23 mouse cellular contexts compared by ENCODE assay signal in the genomic region with DNA sequence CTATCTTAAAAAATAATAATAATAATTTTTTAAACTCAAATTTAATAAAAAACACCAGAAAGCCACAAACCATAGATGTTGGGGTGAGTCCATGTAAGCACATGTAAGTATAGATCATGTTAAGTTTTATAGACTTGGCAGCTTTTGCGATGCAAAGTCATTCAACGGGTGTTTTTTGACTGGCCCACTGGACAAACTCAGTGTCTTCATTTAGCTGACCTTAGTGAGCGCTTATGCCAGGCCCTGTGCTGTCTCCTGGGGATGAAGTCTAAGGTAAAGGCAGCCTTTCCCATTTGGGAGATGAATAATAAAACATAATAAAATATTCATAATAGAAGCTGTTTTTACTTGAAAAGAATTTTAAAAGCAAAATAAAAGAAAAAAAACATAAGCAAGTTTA. TPM values are rescaled to one million over a fixed set of nuclear protein-coding genes. Genes with fewer than 3 reads are reported as not detected.
DNase-seq lines count a peak whose midpoint lies in the region; ATAC-seq and TF ChIP-seq lines count a peak whose summit lies in the region.
"Had no signal": no experiment of that assay in that cellular context is flagged by ENCODE, and none has a peak within 500 bp of the region (broad histone marks: within the 10 kb centered on the region; RNA-seq: fewer than 3 reads in every experiment).

No protein-coding gene starts in this region.

- WGBS in forebrain, embryonic 13.5 days, result 91% methylated on average over 3 of the region's 3 CpGs
- 93% methylated on average over 3 of the region's 3 CpGs for WGBS in forebrain, embryonic 15.5 days
- WGBS in heart, embryonic 12.5 days, result 84% methylated on average over 3 of the region's 3 CpGs
- 78% methylated on average over 3 of the region's 3 CpGs for WGBS in heart, postnatal 0 days

- no peak for TF ChIP-seq CTCF in layer of hippocampus, adult 2 months (conservative IDR thresholded peaks at IDR 0.05)
- TF ChIP-seq CTCF in heart, postnatal 0 days (IDR thresholded peaks at IDR 0.05; ENCODE audit: low read depth), result no peak

- no peaks in the 10 kb centered on the region for H3K36me3 ChIP-seq in forebrain, embryonic 13.5 days (ENCODE audit: poor library complexity, severe bottlenecking)
- H3K36me3 ChIP-seq in forebrain, embryonic 15.5 days, result no peaks in the 10 kb centered on the region
- H3K36me3 ChIP-seq in heart, embryonic 12.5 days, result 0 out of 2 replicates have a peak, but pooled peaks cover 4% of the 10 kb centered on the region
- no peaks in the 10 kb centered on the region for H3K36me3 ChIP-seq in heart, postnatal 0 days (replicated peaks; ENCODE audit: control insufficient read depth, insufficient read depth, low read length)
- H3K36me3 ChIP-seq: embryonic facial prominence, embryonic 12.5 days; liver, embryonic 15.5 days had no signal

- H3K4me1 ChIP-seq in forebrain, embryonic 13.5 days, result peaks cover 14% of the 10 kb centered on the region
- H3K4me1 ChIP-seq in forebrain, embryonic 15.5 days, result peaks cover 9% of the 10 kb centered on the region
- peaks cover 14% of the 10 kb centered on the region for H3K4me1 ChIP-seq in heart, embryonic 12.5 days (replicated peaks)
- H3K4me1 ChIP-seq in heart, postnatal 0 days (ENCODE audit: control insufficient read depth, insufficient read depth), result peaks cover 14% of the 10 kb centered on the region; the same call in 1 of the 2 replicates
- H3K4me1 ChIP-seq: embryonic facial prominence, embryonic 12.5 days; intestine, embryonic 15.5 days; limb, embryonic 12.5 days; liver, embryonic 15.5 days had no signal

- H3K9ac ChIP-seq in forebrain, embryonic 13.5 days, result no peak overlapping the region
- no peak overlapping the region for H3K9ac ChIP-seq in forebrain, embryonic 15.5 days (replicated peaks)
- no peak overlapping the region for H3K9ac ChIP-seq in heart, embryonic 12.5 days
- H3K9ac ChIP-seq in heart, postnatal 0 days (replicated peaks; ENCODE audit: low read depth, low read length), result no peak overlapping the region
- H3K9ac ChIP-seq: embryonic facial prominence, embryonic 12.5 days; intestine, embryonic 15.5 days; limb, embryonic 12.5 days; liver, embryonic 15.5 days; lung, embryonic 14.5 days had no signal

- H3K4me2 ChIP-seq in forebrain, embryonic 13.5 days, result no peak overlapping the region
- no peak overlapping the region for H3K4me2 ChIP-seq in forebrain, embryonic 15.5 days (replicated peaks)
- H3K4me2 ChIP-seq in heart, embryonic 12.5 days, result no peak overlapping the region
- no peak overlapping the region for H3K4me2 ChIP-seq in heart, postnatal 0 days (ENCODE audit: low read depth, low read length)
- H3K4me2 ChIP-seq: embryonic facial prominence, embryonic 12.5 days; intestine, embryonic 15.5 days; limb, embryonic 12.5 days; liver, embryonic 15.5 days; lung, embryonic 14.5 days had no signal

- no peak for ATAC-seq in forebrain, embryonic 13.5 days
- ATAC-seq in forebrain, embryonic 15.5 days (replicated peaks), result no peak
- no peak for ATAC-seq in heart, embryonic 12.5 days (ENCODE audit: insufficient number of reproducible peaks, low FRiP score)
- no peak for ATAC-seq in heart, postnatal 0 days (ENCODE audit: insufficient read depth, low read depth)

- no peak for DNase-seq in heart, postnatal 4 days
- DNase-seq in layer of hippocampus, adult 2 months (ENCODE audit: low spot score in 2 of 2), result no peak
- DNase-seq in layer of hippocampus, postnatal 36 days, result no peak
- no peak for DNase-seq in heart, postnatal 0 days (ENCODE audit: low spot score)
- no peak for DNase-seq in ovary, postnatal 10 days (ENCODE audit: low spot score)
- DNase-seq: adrenal gland, postnatal 25 days; B cell, adult 2 months; gastrocnemius, postnatal 25 days; kidney, adult 8-10 months; kidney, postnatal 4 days; lung, postnatal 14 days; right cerebral cortex, adult 18-20 months; spleen, adult 18-20 months; thymus, postnatal 14 days had no signal

- no peak overlapping the region for H3K4me3 ChIP-seq in forebrain, embryonic 13.5 days
- no peak overlapping the region for H3K4me3 ChIP-seq in forebrain, embryonic 15.5 days
- H3K4me3 ChIP-seq in heart, embryonic 12.5 days, result no peak overlapping the region
- H3K4me3 ChIP-seq in layer of hippocampus, adult 2 months, result no peak overlapping the region
- H3K4me3 ChIP-seq in heart, postnatal 0 days (ENCODE audit: low read depth, low read length), result no peak overlapping the region
- H3K4me3 ChIP-seq: embryonic facial prominence, embryonic 12.5 days; intestine, embryonic 15.5 days; limb, embryonic 12.5 days; liver, embryonic 15.5 days had no signal

- H3K9me3 ChIP-seq in forebrain, embryonic 13.5 days (replicated peaks), result no peaks in the 10 kb centered on the region
- no peaks in the 10 kb centered on the region for H3K9me3 ChIP-seq in forebrain, embryonic 15.5 days
- H3K9me3 ChIP-seq in heart, embryonic 12.5 days (replicated peaks), result no peaks in the 10 kb centered on the region
- no peaks in the 10 kb centered on the region for H3K9me3 ChIP-seq in heart, postnatal 0 days (replicated peaks; ENCODE audit: control insufficient read depth, low read length)
- H3K9me3 ChIP-seq: embryonic facial prominence, embryonic 12.5 days; intestine, embryonic 15.5 days; limb, embryonic 12.5 days; liver, embryonic 15.5 days had no signal

- H3K27me3 ChIP-seq in forebrain, embryonic 13.5 days, result no peaks in the 10 kb centered on the region
- H3K27me3 ChIP-seq in forebrain, embryonic 15.5 days, result no peaks in the 10 kb centered on the region
- no peaks in the 10 kb centered on the region for H3K27me3 ChIP-seq in heart, embryonic 12.5 days (replicated peaks)
- no peaks in the 10 kb centered on the region for H3K27me3 ChIP-seq in heart, postnatal 0 days (ENCODE audit: control insufficient read depth, insufficient read depth, low read length)
- H3K27me3 ChIP-seq: embryonic facial prominence, embryonic 12.5 days; intestine, embryonic 15.5 days; limb, embryonic 12.5 days; liver, embryonic 15.5 days had no signal

- no peak for TF ChIP-seq EP300 in heart, postnatal 0 days (IDR thresholded peaks at IDR 0.05; ENCODE audit: low read depth)

- H3K27ac ChIP-seq in forebrain, embryonic 13.5 days, result peak overlapping the region; percentile 55; the same call in 1 of the 2 replicates
- H3K27ac ChIP-seq in forebrain, embryonic 15.5 days (replicated peaks), result no peak overlapping the region
- peak overlapping the region; percentile 20 for H3K27ac ChIP-seq in heart, embryonic 12.5 days (ENCODE audit: poor library complexity, severe bottlenecking)
- peak overlapping the region; percentile 78 for H3K27ac ChIP-seq in layer of hippocampus, adult 2 months
- 0 out of 2 replicates have a peak overlapping the region, but pooled peaks have one; percentile 59 for H3K27ac ChIP-seq in heart, postnatal 0 days (ENCODE audit: low read depth)
- H3K27ac ChIP-seq: embryonic facial prominence, embryonic 12.5 days; intestine, embryonic 15.5 days; kidney, postnatal 0 days; limb, embryonic 12.5 days; liver, embryonic 15.5 days had no signal

RNA-seq across cellular contexts. Expression of gene Shld1, which starts 28.2 kb away (rescaled TPM):
- 21.7 and 23.6 TPM in 2 replicates for polyA plus RNA-seq in forebrain, embryonic 13.5 days (2015; fragmentation: Nextera tagmentation; extraction: Ambion mirVana)
- 22.1 and 24.6 TPM in 2 replicates for polyA plus RNA-seq in forebrain, embryonic 15.5 days (2015; fragmentation: Nextera tagmentation; extraction: Ambion mirVana)
- 14.4 and 16.8 TPM in 2 replicates for polyA plus RNA-seq in heart, embryonic 12.5 days (2016; fragmentation: Nextera tagmentation; extraction: Ambion mirVana)
- total RNA-seq in heart, postnatal 4 days (2021), result 1 to 10 TPM; 5.3 to 7.4 TPM
- total RNA-seq in layer of hippocampus, adult 2 months (2021), result 10 to 100 TPM in 1 of 2 experiments, 1 to 10 TPM in 1; 9.7 to 11.0 TPM
- total RNA-seq in layer of hippocampus, postnatal 36 days (2021), result 10 to 100 TPM in 1 of 2 experiments, 1 to 10 TPM in 1; 9.7 to 11.4 TPM
- 23.3 and 24.1 TPM in 2 replicates for total RNA-seq in heart, postnatal 0 days (2014; rRNA removed; ENCODE audit: low replicate concordance)
- 14.1 and 16.4 TPM in 2 replicates for polyA plus RNA-seq in heart, postnatal 0 days (2015; fragmentation: Nextera tagmentation; extraction: Ambion mirVana)
